Mouse (Mus musculus) liver, postnatal 0 days (tissue): ENCODE results near the gene Tmed1. TPM values are rescaled to one million over a fixed set of nuclear protein-coding genes. Genes with fewer than 3 reads are reported as not detected.

Experiments
- ATAC-seq: fragments of 200-750 bp; cut with Nextera tagmentation; 2 replicates; pipeline ENCODE4 v1.8.0; 2017; ENCODE audit warnings: mild to moderate bottlenecking, moderate library complexity
- DNase-seq: peaks from one replicate; pipeline ENCODE4 v3.0.0-alpha.2; 2016
- H3K27ac ChIP-seq: fragments of 300-500 bp; sonication (generic); 2 replicates; pipeline ENCODE4 v1.5.1; 2014; ENCODE audit warnings: antibody characterized with exemption, moderate library complexity, mild to moderate bottlenecking, low read depth
- H3K27me3 ChIP-seq: fragments of 300-500 bp; sonication (generic); 2 replicates; pipeline ENCODE4 v1.6.1; 2014; ENCODE audit warnings: low read length, control low read depth, mixed read lengths; ENCODE audit not compliant: insufficient read depth
- H3K36me3 ChIP-seq: fragments of 300-500 bp; sonication (generic); replicated peaks from 2 replicates; pipeline ENCODE4 v1.6.1; 2014; ENCODE audit warnings: mild to moderate bottlenecking, control low read depth, low read length, moderate library complexity, mixed read lengths; ENCODE audit not compliant: insufficient read depth
- H3K4me1 ChIP-seq: fragments of 300-500 bp; sonication (generic); 2 replicates; pipeline ENCODE4 v1.6.1; 2014; ENCODE audit warnings: antibody characterized with exemption, mild to moderate bottlenecking, control low read depth; ENCODE audit not compliant: insufficient read depth
- H3K4me2 ChIP-seq: fragments of 300-500 bp; sonication (generic); 2 replicates; pipeline ENCODE4 v1.6.1; 2014; ENCODE audit warnings: low read depth, mild to moderate bottlenecking, low read length, moderate library complexity, mixed read lengths
- H3K4me3 ChIP-seq: fragments of 300-500 bp; sonication (generic); 2 replicates; pipeline ENCODE4 v1.5.1; 2014; ENCODE audit warnings: low read depth, low read length
- H3K9ac ChIP-seq: fragments of 300-500 bp; sonication (generic); replicated peaks from 2 replicates; pipeline ENCODE4 v1.6.1; 2014; ENCODE audit warnings: mild to moderate bottlenecking, moderate library complexity
- H3K9me3 ChIP-seq: fragments of 300-500 bp; sonication (generic); 2 replicates; pipeline ENCODE4 v1.6.1; 2016; ENCODE audit warnings: mild to moderate bottlenecking, control low read depth, low read length, mixed read lengths
- CTCF ChIP-seq: sonication (generic); IDR thresholded peaks from 2 replicates; pipeline ENCODE4 v1.5.1; 2016; ENCODE audit warnings: antibody characterized with exemption, low read depth
- EP300 ChIP-seq: IDR thresholded peaks from 2 replicates; pipeline ENCODE4 v1.6.1; 2016; ENCODE audit warnings: antibody characterized with exemption, low read depth, mild to moderate bottlenecking
- WGBS: fragments of 180-500 bp; shearing (Covaris S2); extraction: QIAGEN DNeasy Blood & Tissue Kit; methylation state at CpG from one replicate; pipeline ENCODE4 v1.1.7; 2014; ENCODE audit not compliant: insufficient replicate concordance; 5-methylcytosine and 5-hydroxymethylcytosine counted together
- polyA plus RNA-seq: library from polyadenylated mRNA; unstranded; fragments of >200 nt; fragmentation: Nextera tagmentation; extraction: Ambion mirVana; gene quantifications from 2 replicates; pipeline ENCODE4 v1.2.1, GENCODE M21; 2015

The Tmed1 gene
- polyA plus RNA-seq, 1 experiment from 2014 or later = 38.0 TPM

DNA sequence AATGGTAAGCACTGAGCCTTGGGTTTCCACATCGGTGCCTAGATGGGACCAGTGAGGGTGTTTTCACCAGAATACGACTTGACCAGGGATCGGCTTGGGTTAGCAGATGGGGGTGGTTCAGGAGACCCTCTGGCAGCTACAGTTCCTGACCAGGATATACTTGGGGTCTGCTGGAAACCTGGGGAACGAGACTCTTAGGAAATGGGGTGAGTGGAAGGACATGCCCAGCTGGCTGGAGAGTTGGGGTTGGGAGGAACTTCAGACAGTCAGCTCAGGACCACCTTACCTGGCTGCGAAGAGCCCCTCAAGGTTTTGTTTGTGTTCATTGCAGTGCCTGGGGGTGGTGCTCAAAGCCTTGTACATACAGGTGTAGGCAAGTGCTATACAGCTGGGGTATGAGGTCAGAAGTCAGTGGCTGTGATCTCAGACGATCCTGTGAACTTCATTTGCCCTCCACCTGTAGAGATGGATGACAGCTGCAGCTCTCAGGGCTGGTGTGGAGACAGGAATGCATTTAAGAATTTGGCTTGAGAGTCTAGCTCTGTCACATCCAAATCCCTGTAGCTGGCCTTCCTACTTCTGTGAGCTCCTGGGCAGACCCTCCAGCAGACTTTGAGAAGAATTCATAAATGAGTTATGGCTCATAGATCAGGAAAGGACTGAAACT is 43.7 kb upstream of the Tmed1 start:
- WGBS = 85% methylated on average over 6 of the region's 6 CpGs

GRCm38 (mm10) chr9:21551049-21551448 is 41.0 kb upstream of the Tmed1 start:
- Histone ChIP-seq H3K4me2 (no peak overlapping the region), H3K9ac (no peak overlapping the region), H3K36me3 (peaks cover 11% of the 10 kb centered on the region), H3K4me3 (no peak overlapping the region), H3K9me3 (no peaks in the 10 kb centered on the region), H3K4me1 (peaks cover 23% of the 10 kb centered on the region), H3K27me3 (no peaks in the 10 kb centered on the region), H3K27ac (no peak overlapping the region)
- WGBS = 93% methylated on average over 2 of the region's 2 CpGs
- ATAC-seq (no peak), DNase-seq (peak; percentile 8)
- TF ChIP-seq EP300 = no peak
- TF ChIP-seq CTCF = no peak

More for the DNA sequence above, 43.7 kb upstream of the Tmed1 start:
- TF ChIP-seq EP300 (no peak), CTCF (no peak)
- ATAC-seq (no peak), DNase-seq (no peak)
- Histone ChIP-seq H3K4me1 (peaks cover 34% of the 10 kb centered on the region), H3K4me3 (no peak overlapping the region), H3K9me3 (no peaks in the 10 kb centered on the region), H3K4me2 (no peak overlapping the region), H3K27me3 (no peaks in the 10 kb centered on the region), H3K27ac (no peak overlapping the region), H3K36me3 (peaks cover 13% of the 10 kb centered on the region), H3K9ac (no peak overlapping the region)

GRCm38 (mm10) chr9:21547075-21547941 is 37.3 kb upstream of the Tmed1 start:
- peak overlapping the region; percentile 98 for H3K9ac ChIP-seq
- H3K27me3 ChIP-seq = no peaks in the 10 kb centered on the region
- under 1% methylated on average over 32 of the region's 66 CpGs for WGBS
- DNase-seq (peak; percentile 48), ATAC-seq (peak; percentile 8)
- TF ChIP-seq EP300 (no peak), CTCF (peak; percentile 24; the same call in 1 of the 2 replicates)
- H3K4me3 ChIP-seq = peak overlapping the region; percentile 81
- peak overlapping the region; percentile 91 for H3K4me2 ChIP-seq
- H3K36me3 ChIP-seq = peaks cover 11% of the 10 kb centered on the region
- peak overlapping the region; percentile 95 for H3K27ac ChIP-seq
- peaks cover 23% of the 10 kb centered on the region for H3K4me1 ChIP-seq
- H3K9me3 ChIP-seq = no peaks in the 10 kb centered on the region

- WGBS = 3% methylated on average over 20 of the region's 52 CpGs
- TF ChIP-seq CTCF (no peak), EP300 (no peak)
- H3K9me3 ChIP-seq = no peaks in the 10 kb centered on the region
Measured at GRCm38 (mm10) chr9:21546789-21547074, 36.7 kb upstream of the Tmed1 start, which contains the start of gene Carm1. Gene Carm1 (plus strand): TSS chr9:21546894.

DNA sequence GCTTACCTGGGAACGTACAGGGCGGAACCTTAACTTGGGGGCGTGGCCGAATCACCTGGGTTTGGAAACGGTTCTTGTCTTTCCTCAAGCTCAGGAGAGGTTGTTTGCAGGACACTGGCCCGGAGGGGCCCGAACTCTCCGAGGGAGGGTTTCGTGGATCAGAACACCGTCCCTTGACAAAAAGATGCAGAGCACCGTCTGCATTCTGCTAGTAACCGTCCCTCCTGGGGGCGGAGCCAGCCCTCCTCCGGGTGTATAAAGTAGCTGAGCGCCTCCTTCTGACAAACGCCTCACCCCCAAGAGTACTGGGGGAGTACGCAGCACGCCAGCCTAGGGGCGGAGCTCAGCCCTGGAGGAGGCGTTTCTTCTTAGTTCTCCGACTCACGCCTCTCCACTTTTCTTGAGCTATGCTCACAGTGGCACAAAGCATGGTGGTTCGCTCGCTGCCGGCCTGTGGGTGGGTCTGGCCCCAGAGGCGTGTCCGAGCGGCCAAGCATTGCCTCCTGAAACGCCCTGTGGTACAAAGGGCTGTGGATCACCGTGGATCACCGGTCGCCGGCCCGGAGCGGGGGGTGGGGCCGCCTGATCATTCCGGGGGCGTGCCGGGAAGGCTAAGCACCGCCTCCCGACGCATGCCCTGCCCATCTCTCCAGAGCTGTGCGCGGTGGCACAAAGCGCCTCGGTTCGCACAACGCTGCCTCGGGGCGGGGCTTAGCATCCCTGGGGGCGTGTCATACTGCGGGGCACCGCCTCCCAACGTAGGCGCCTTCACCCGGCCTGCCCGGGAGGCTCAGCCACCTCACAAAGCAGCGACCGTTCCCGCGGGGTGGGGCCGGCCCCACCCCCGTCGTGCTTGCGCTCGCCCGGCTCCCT is 36.1 kb upstream of the Tmed1 start:
- H3K4me3 ChIP-seq = peak overlapping the region; percentile 65
- TF ChIP-seq CTCF = peak; percentile 77
- no peak for TF ChIP-seq EP300
- H3K9me3 ChIP-seq = no peaks in the 10 kb centered on the region
- peak overlapping the region; percentile 57 for H3K9ac ChIP-seq
- H3K36me3 ChIP-seq = peaks cover 10% of the 10 kb centered on the region
- peaks cover 23% of the 10 kb centered on the region for H3K4me1 ChIP-seq
- ATAC-seq (peak; percentile 87), DNase-seq (peak; percentile 100)
- H3K27me3 ChIP-seq = no peaks in the 10 kb centered on the region
- H3K4me2 ChIP-seq = peak overlapping the region; percentile 88
- H3K27ac ChIP-seq = peak overlapping the region; percentile 80
- under 1% methylated on average over 63 of the region's 67 CpGs for WGBS

More at GRCm38 (mm10) chr9:21546789-21547074, 36.7 kb upstream of the Tmed1 start, which contains the start of gene Carm1:
- H3K4me2 ChIP-seq = peak within 1 kb of the TSS; percentile 91
- peak within 1 kb of the TSS; percentile 95 for H3K27ac ChIP-seq
- peak within 1 kb of the TSS; percentile 98 for H3K9ac ChIP-seq
- H3K36me3 ChIP-seq = peaks cover 11% of the 10 kb centered on the region
- no peaks in the 10 kb centered on the region for H3K27me3 ChIP-seq
- no peak for ATAC-seq
- H3K4me3 ChIP-seq = peak within 1 kb of the TSS; percentile 81
- peaks cover 23% of the 10 kb centered on the region for H3K4me1 ChIP-seq
- DNase-seq = no peak
